Mouse (Mus musculus) kidney, adult 11 months (tissue): Measurements from ENCODE around the gene Rfxap.

Experiments used
- DNase-seq: peaks from one replicate; pipeline ENCODE4 v3.0.0; 2022

The Rfxap gene

DNA sequence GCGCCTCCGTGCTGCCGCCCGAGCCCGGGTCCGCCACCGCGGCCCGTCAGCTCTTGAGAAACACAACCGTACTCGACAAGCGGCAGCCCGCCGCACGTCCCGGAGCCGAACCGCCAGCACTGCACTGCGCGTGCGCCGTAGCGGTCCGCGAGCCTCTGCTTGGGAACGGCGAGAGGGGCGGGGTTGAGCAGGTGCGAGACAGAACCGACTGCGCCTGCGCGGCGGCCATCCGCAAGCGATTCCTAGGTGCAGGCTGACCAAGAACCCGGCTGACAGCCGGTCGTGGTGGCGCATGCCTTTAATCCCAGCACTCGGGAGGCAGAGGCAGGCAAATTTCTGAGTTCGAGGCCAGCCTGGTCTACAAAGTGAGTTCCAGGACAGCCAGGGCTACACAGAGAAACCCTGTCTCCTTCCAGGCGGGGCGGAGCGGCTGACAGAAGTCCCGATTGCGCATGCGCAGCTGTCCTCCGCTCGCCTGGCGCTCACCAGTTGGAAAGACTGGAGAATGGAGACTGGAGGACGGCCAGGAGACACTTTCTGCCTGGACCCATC lies at the start of gene Rfxap:
Gene Rfxap, minus strand, starts transcription at position 126 of the 552 bp plus-strand sequence.
- DNase-seq, result peak; percentile 94

DNA sequence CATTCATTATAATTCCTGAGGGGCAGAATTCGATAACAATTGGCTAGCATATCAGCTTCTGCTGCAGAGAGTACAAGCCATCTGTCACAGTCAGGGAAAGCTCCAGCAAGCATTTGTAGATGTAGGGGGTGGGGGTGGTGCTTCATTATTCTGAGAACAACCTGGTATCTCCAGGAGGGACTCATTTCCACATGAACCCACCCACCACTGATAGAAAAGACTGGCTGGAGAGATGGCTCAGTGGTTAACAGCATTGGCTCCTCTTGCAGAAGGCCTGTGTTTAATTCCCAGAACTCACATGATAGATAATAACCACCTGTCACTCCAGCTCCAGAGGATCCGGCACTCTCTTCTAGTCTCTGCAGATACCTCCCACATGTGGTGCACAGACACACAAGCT lies 27.8 kb upstream of the Rfxap start:
- no peak for DNase-seq

DNA sequence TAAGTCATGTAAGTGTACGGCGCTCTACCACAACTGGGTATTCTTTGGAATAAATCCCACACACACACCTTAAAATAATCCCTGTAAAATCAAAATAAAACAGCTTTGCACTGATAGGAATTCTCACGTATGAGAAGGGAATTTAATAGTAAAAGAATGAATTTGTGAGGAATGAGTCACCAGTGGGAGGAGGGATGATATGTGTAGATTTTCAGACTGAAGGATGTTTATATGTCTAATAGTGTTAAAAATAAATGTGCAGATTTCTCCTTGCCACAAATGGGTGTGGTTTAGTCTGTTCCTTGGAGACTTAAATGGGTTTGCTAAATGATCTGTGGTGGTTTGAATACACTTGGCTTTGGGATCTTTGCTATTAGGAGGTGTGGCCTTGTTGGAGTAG lies 24.9 kb upstream of the Rfxap start:
- no peak for DNase-seq

DNA sequence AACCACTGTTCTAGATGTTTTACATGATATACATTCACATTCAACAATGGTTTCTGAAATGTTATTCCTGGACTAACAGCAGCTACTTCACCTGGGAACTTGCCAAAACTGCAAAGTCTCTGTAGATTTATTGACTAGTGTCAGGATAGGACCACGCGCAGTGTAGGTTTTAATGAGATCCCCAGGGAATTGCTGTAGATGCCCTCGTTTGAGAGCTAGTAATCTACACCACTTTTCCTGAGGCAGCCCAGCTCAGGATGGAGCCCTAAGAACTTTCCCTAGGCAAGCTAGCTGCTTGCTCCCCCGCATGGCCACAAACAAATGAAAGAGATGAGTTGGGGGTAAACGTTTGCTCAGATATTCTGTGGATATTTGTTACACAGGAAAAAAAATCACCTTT lies 14.9 kb upstream of the Rfxap start:
- DNase-seq, result no peak

DNA sequence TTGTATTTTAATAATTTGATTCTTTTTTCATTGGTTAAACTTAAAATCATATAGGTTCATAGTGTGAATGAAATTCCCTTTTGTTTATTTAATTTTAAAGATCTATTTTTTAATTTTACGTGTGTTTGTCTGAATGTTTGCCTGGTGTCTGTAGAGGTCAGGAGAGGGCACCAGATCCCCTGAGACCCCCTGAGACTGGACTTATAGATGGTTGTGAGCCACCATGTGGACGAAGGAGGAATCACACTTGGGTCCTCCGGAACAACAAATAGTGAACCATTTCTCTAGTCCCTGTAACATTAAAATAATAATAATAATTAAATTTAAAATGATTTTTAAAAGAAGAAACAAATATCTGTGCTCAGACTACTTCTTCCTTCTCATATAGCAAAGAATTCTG lies 7.7 kb upstream of the Rfxap start:
- no peak for DNase-seq

DNA sequence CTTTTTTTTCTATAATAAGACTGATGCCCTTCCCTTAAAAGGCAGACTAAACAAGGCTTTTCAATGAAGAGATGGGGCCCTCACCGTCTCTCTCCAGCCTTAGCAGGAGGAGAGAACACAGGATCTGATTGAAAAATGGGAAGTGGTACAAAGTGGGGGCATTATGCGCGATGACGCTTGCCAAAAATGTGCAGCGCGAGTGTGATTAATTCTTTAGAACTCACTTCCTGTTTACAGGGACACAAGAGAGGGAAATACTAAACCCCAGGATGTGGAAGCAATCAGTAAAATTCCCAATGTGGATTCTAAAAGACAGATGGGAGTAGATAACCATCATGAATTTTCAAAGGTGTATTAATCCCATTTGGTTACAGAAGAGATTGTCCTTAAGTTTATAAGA lies 7.0 kb upstream of the Rfxap start:
- no peak for DNase-seq

DNA sequence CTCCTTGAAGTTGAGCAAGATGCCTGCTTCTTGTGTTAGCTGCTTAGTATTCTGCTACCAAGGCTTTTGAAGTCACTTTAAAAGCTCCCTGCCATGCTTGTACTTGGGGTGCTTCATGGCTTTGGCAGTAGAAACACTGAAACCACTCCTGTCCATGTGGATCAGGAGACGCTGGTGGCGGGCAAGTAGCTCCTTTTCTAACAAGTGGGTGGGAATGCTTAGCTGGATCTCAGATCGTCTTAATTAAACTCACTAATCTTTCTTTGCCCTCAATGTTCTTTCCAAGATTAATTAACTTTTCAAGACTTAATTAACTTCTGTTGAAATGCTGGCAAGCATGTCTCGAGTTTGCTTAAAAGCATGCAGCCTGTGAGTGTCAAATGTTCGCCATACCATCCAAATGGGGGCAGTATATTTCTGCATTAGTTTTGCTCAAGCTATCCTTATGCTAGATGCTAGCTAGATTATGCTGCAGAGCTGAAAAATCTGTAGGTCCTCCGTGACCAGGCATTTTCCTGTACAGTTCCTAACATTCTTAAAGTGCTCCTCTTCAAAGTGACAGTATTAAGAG lies 5.9 kb upstream of the Rfxap start:
- no peak for DNase-seq

DNA sequence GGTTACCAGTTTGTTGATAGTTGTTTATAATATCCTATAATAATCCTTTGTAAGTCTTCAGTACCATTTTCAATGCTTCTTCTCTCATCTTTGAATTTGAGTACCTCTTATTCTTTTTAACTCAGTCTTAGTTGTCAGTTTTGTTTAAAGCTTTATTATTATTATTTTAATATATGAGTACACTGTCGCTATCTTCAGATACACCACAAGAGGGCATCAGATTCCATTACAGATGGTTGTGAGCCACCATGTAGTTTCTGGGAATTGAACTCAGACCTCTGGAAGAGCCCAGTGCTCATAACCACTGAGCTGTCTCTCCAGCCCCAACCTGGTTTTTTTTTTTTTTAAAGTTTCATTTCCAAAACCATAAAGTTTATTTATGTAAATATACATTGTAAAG lies 4.0 kb upstream of the Rfxap start:
- DNase-seq, result no peak

DNA sequence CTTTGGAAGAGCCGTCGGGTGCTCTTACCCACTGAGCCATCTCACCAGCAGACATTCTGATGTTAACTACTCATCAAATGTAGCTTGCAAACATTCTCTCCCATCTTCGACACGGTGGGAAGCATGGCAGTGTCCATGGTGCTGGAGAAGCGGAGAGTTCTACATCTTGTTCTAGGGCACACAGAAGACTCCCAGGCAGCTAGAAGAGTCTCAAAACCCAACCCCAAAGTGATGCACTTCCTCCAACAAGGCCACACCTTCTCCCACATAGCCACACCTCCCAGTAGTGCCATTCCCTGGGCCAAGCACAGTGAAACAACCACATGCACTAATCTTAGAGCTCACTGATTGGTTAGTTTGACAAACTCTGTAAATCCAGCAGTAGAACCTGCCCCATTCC lies 1.5 kb upstream of the Rfxap start:
- DNase-seq, result no peak

DNA sequence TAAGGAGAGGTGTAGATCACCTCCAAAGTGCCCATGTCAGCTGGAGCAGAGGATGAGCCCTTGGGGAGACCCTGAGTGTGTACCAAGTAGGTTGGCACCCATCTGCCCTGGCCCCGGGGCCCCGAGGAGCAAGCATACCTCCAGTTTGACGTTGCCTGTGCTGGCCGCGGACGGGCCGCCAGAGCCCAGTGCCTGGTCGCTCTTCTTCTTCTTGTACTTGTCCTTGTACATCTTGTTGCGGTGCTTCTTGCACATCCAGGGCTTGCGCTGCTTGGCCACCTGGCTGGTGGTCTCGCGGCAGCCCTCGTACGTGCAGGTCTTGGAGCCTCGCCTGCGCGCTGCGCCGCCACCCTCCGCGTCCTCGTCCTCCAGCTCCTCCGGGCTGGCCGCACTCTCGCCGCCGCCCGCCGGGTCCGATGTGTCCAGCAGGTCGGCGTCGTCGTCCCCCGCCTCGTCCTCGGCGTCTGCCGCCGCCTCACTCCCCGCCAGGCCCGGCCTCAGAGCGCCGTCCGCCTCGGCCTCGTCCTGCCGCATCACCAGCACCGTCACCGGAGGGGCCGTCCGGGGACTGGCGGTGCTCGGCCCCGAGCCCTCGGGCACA lies 430 bp downstream of the Rfxap start:
- DNase-seq, result no peak

DNA sequence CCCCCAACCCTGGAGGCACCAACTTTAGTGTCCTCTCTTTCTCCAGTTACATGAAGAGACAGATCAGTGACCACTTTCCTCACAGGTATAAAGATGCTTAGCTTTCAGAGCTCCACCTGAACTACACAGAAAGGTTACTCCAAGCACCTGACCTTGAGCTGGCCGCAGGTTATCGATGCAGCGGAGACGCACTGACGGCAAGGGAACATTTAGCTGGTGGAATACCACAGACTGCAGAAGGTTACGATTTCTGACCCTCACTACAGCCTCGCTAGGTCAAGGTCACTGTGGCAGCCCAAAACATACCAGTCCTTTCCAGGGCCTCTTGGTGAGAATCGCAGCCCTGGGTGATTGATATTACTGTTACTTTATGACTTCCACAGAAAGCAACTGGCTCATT lies 3.9 kb downstream of the Rfxap start:
- DNase-seq, result no peak

DNA sequence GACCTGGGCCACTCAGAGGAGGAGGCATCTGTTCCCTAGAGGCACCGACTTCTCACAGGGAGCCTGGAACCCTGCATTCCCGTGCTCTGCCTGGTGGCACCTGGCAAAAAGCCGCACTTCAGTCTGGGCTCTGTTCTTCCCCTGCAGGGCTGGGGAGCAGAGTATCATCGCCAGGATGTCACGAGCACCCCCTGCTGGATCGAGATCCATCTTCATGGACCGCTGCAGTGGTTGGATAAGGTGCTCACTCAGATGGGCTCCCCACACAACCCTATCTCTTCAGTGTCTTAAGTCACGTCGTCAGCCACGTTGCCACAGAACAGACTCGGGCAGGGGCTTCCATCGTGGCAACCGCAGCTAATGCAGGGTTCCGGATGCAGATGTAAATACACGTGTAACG lies 10.4 kb downstream of the Rfxap start:
- peak; percentile 28 for DNase-seq

DNA sequence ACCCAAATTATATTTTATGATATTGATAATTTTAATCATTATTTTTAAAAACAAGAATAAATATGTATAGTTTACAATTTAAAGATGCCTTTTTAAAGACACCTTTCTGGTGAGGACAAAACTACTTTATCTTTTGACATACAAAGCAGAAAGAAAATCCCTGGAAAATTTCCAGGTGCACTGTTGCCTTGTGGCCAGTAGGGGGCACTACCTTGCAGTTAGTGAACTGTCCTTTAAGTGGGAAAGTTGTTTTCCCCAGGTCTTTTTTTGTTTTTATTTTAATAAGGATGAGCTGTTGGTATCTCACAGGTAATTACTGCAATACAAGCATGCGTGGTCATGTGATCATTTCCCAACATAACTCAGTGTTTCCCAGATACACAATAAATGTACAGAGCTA lies 11.8 kb downstream of the Rfxap start:
- DNase-seq, result no peak

DNA sequence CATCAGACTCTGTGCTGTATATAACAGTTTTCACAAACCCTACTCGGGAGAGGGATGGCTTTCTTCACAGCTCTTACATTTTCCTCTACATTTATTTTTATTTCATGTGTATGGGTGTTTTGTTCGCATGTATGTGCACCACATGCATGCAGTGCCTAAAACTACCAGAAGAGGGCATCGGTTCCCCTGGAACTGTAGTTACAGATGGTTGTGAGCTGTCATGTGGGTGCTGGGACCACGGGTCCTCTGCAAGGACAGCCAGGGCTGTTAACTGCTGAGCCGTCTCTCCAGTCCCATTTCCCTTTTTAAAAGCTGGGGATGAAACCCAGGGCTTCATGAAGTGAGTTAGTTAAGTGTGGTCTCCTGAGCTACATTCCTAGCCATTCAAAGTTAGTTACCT lies 12.2 kb downstream of the Rfxap start:
- DNase-seq, result no peak

DNA sequence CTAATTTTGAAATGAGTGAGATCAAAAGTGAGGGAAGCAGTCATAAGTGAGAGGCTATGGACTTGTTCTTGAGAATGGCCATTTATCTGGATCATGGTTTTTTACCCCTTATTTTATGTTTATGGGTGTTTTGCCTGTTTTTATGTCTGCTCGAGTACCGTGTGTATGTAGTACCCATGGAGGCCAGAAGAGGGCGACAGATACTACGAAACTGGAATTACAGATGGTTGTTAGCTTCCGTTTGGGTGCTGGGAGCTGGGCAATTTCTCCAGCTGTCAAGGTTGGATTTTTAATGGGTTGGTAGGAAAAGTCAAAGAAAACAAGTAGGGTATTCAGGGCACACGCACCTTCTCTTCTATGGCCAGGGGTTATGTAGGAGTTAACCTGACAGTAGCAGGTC lies 13.8 kb downstream of the Rfxap start:
- DNase-seq, result no peak

DNA sequence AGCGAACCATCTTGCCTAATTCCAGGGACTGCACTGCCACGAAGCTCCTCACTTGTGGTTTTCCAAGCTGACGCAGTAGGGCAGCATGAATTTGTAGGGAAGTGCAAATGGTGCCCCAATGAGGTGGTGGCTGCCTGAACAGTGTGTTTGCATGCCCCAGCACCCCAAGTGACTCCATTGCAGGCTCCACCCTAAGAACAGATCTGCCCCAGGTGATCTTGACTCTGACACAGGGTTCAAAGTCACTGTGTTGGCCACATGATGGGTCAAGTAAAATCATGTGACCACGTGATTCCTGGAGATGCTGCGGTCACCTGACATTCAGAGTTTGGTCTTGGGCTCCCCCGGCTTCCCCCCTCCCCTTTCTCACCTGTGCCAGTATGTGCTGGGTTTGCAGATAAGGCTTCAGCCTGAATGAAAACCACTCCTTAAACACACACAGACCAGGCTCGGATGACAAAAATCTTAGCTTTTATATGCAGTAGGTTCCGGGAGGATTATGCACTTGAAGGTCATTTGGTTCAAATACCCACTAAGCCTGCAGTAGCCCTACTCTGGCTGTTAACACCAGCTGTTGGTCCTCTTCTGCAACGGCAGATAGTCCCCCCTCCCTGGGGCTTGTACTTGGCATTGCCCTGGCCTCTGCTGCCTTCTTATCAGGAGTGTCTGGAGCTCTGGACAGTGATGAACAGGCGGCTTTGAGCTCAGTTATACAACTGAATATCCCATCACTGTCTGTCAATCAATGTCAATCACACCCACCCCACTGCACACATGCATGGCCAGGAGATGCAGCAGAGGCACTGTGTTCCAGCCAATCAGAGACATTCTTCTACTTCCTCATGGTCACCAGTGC lies 15.5 kb downstream of the Rfxap start:
- no peak for DNase-seq

DNA sequence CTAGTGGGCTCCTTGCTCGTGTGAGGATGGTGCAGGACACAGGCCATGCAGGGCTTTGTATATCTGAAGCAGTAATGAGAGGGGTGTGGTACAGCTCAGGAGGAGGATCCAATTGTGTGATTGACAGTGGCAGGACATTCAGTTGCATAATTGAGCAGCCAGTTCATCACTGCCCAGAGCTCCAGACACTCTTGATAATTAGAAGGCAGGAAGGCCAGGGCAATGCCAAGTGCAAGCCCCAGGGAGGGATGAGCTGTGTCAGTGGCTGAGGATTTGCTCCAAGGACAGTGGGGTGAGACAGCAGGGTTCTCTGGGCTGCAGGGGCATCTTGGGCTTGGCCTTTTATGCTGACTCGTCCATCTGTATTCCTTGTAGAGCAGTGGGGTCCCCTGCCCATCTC lies 17.0 kb downstream of the Rfxap start:
- DNase-seq, result no peak

DNA sequence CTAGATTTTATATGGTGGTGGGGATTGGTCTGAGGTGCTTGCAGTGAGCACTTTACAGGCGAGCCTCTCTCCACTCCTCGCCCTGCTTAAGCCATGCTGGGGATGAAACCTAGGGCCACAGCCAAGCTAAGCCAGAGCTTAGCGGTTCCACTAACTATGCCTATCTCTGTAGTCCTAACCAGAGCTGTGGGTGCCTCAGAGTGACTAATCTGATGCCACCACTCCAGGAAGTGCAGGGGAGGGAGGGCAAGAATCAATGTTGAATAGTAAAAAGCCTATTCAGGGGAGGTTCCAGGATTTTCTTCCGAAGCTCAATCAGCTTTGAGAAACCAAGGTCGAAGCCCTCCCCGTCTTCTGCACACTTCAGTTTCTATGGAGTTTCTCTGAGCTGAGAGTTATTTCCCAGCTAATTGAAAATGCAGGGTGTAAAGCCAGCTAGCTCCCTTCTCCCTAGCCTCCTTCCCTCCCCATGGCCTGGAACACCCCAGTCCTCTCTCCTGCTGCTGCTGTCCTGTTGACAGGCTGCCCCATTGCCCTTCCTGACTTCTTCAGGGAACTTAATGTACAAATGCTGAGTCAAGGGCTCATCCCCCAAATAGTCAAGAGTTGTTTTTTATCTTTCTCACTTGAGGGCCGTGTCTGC lies 31.5 kb downstream of the Rfxap start:
- DNase-seq, result no peak

DNA sequence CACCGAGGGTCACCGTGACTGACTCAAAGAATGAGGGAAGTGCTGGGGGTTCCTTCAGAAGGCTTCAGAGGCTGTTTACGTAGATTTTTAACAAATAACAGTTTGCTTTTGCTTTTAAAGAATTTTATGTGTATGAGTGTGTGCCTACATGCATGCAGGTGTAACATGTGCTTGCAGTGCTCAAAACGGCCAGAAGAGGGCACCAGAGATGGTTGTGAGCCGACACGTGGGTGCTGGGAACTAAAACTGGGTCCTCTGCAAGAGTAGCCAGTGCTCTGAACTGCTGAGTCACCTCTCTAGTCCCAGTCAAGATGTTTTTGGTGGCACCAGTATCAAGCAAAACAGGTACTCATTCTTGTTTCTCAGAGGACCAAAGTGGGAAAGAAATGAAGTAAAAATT lies 34.0 kb downstream of the Rfxap start:
- no peak for DNase-seq

DNA sequence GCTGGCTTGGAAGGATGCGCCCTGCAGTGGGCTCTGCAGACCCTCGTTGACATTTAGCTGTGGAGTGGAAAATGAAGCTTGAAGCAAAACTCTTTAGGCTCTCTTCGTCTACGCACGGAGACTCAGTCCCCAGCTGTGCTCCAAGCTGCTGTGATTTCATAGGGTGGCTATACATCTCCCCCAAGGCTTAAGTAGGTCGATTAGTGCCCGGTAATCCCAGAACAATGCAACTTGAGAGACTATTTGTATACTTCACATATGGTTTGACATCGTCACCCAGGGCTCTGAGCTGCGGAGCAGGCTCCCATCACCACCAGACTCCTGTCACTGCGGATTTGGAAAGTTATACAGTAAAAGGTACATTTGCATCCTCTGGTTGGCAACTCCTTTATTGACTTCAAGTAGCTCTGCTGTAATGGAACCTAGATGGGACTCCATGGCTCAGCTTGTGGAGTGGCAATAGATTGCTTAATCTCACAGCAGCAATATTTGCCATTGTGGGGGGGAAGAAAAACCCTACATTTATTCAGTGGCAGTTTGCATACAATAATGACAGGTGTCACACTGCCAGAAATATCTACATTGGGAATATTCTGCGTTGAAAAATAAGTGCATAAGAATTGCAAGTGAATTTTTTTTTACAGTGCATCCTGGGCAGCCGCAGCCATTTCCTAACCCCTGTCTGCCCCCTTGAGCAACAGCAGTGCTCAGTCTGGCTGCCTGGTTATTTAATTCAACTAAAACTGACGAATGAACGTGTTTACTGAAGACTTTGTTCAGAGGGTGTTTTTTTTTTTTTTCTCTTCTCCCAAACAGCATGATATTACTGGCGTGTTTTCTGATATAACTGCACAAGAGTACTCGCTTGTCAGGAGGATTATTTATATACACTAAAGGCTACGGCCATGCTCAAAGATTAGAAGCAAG lies 38.0 kb downstream of the Rfxap start:
- DNase-seq, result no peak

DNA sequence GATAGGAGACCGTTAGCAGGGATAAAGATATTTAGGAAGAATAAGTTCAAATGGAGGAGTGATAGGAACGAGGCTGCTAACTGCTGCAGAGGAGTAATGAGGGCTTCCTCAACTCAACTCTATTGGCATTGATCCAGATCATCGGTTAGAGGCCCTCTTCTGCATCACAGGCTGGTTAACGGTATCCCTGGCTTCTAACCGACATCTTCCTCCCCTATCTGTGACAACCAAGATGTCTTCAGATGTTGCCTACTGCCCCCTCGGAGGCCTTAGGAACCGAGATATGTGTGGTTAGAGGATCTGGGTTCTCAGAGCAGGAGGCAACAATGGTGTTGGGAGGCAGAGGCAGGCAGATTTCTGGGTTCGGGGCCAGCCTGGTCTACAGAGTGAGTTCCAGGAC lies 39.0 kb downstream of the Rfxap start:
- DNase-seq, result no peak

DNA sequence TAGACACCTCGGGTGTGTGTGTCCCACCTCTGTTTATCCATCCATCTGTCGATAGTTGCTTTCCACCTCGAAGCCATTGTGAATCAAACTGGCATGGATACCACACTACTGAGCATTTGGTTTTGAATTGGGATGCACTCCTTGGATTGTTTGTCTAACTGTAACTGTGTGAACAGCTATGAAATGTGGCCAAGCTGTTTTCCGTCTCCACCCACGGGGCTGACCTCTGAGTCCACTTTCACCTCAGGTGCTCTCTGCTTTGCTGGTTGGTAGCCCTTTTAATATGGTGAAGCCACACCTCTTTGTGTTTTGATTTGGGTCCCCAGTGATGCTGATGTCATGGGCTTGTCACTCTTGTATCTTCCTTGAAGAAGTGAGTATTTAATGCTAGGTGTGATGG lies 40.8 kb downstream of the Rfxap start:
- DNase-seq, result no peak

DNA sequence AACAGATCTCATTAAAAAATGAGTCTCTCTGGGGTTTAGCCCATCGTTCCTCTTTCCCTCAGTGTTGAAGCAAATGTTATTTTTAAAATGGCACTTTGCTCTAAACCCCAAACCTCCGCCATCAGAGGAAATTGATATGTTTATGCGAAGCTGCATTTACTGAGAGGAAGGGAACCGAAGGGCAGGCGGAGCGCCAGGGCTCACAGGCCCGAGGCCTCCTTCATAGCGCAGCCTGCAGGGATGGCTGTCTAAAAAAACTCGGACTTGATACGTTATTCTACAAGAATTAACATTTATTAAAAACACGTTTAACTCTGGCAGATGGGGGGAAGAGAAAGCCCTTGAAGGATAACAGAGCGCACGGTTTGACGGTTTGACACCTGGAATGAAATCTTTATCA lies 41.6 kb downstream of the Rfxap start:
- DNase-seq, result no peak
